Mouse (Mus musculus) left cerebral cortex, postnatal 4 days (tissue): ENCODE data around the gene Itgal. TPM values are rescaled to one million over a fixed set of nuclear protein-coding genes. Genes with fewer than 3 reads are reported as not detected.
"Not testable (repeated sequence)": the region's sequence is repeated elsewhere in the genome, so short reads cannot be mapped to it uniquely, and the experiment has no call there.

ENCODE experiments used
- DNase-seq: peaks from one replicate; pipeline ENCODE4 v3.0.0-alpha.2; 2022
- intact Hi-C: fragments of 180-260 bp; cut with DNase I; formaldehyde crosslinking; loops from one replicate; pipeline ENCODE4 v1.15.1; 2025
- total RNA-seq, 2 experiments: library from RNA; stranded (reverse); gene quantifications; 2 replicates each; pipeline ENCODE4 v1.2.3; 2021

Itgal gene
- total RNA-seq, 2 experiments from 2014 or later, result 1.2 to 1.6 TPM

DNA sequence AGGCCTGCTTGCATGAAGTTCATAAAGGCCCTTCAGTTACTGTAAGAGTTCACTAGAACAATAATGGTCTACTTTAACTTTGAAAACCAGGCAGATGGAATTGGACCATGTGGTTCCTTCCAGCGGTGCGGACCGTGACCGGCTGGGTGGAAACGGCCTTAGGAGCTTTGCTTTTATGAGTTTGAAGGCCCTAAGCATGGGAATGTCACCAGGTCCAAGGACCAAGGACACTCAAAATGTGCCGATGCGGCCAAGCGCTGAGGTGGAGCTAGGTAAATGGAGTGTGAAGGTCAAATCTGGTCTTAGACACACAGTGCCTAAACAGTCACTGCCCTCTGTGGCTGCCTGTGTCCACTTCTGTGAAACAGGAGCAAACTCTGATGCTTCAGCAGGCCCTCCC is 45.3 kb downstream of the Itgal start:
- DNase-seq, result no peak
- intact Hi-C loops, result no loop called here

GRCm38 (mm10) chr7:127341861-127342260 is 45.8 kb downstream of the Itgal start:
- intact Hi-C loops, DNase-seq: not testable (repeated sequence)

DNA sequence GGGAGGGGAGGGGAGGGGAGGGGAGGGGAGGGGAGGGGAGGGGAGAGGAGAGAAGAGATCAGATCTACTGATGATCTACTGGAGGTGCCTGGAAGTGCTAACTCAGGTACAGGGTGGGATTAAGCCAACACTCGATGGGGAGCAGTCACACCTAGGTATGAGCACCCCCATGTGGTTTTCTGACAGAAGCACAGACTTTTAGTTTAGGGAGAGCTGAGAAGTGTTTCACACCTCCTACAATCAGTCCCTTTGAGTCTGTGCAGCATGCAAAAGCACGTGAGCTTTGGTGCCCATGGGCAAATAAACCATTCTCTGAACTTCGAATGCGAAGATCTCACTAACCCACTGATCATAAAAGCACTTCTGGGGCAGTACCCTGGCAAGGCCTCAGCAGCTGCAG is 46.3 kb downstream of the Itgal start:
- DNase-seq, result no peak

DNA sequence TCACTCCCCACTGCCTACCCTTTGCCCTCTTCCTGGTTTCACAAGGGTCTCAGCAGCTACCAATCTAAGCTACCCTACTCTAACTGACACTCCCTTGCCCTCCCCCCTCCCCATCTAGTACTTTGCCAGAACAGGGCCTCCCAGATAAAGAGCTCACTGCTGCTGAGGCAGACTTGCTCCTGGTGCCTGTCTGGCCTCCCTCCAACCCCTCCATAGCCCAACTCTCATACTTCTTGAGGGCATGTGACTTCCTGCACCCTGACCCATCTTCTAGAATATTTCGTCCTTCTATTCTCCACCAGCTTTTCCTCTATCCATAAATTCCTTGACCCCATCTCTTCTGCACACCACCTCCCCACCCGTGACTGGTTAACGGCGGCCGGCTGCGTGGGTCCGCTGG is 46.8 kb downstream of the Itgal start:
- intact Hi-C loops, result no loop called here
- no peak for DNase-seq

More for the DNA sequence above, 46.3 kb downstream of the Itgal start:
- intact Hi-C loops, result no loop called here

DNA sequence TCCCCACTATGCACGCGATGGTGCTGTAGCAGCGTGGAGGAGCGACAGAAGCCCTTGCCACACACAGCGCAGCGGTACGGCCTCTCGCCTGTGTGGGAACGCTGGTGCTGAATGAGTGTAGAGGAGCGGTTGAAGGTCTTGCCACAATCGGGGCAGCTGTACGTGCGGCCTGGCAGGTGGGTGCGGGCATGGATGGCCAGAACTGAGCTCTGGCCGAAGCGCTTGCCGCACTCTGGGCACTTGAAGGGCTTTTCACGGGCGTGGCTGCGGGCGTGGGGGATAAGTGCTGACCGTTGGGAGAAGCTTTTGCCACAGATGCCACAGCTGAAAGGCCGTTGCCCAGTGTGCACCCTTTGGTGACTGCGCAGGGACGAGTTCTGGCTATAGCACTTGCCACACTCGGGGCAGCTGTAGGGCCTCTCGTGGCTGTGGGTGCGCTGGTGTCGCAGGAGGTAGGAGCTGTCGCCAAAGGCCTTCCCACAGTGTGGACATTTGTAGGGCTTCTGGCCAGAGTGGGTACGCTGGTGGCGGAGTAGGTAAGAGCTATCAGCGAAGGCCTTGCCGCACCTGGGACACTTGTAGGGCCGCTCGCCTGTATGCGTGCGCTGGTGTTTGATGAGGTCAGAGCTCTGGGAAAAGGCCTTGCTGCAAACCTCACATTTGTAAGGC is 47.4 kb downstream of the Itgal start:
- intact Hi-C loops, result no loop called here

DNA sequence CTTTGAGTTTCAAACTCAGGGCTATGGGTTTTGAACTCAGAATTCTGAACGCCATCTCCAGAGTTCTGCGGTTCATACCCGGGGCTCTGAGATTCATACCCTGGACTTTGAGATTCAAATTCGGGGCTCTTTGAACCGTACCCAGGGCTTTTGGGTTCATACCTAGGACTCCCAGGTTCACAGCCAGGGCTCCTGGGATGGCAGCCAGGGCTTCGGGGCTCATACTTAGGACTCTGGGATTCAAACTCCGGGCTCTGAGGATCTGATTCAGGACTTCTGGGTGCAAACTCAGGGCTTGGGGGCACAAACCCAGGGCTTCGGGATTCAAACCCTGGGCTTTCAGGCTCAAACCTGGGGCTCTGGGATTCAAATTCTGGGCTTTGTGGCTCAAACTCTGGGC is 48.3 kb downstream of the Itgal start:
- no peak for DNase-seq
- intact Hi-C loops, result no loop called here

More for the DNA sequence above, 47.4 kb downstream of the Itgal start:
- no peak for DNase-seq

DNA sequence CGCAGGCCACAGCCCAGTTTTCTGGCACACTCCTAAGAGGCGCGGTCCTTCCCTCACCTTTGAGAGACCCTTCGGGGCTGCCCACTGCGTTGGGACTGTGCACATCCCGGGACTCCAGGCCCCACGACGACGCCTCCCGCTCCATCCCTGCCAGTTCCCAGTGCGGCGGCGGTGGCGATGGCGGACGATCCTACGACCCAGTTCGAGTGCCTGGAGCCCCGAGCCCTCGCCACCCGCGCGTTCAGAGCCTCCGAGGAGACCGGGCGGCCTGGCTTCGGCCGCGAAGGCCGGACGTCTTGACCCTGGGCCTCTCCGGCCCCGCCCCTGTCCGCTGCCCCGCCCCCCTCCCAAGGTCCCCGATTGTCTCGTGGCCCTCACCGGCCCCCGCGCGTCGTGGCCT is 49.0 kb downstream of the Itgal start:
- DNase-seq, result no peak
- intact Hi-C loops, result no loop called here

- peak; percentile 96 for DNase-seq
- intact Hi-C loops, result no loop called here
These were observed 49.7 kb downstream of the Itgal start, which contains the start of gene Zfp768 for GRCm38 (mm10) chr7:127345512-127346325. Gene Zfp768, minus strand, starts transcription at chr7:127345589.

GRCm38 (mm10) chr7:127346676-127347075 is 50.6 kb downstream of the Itgal start:
- no peak for DNase-seq
- intact Hi-C loops, result no loop called here

- intact Hi-C loops, result no loop called here
These were observed 55.4 kb downstream of the Itgal start for GRCm38 (mm10) chr7:127351230-127352004.

DNA sequence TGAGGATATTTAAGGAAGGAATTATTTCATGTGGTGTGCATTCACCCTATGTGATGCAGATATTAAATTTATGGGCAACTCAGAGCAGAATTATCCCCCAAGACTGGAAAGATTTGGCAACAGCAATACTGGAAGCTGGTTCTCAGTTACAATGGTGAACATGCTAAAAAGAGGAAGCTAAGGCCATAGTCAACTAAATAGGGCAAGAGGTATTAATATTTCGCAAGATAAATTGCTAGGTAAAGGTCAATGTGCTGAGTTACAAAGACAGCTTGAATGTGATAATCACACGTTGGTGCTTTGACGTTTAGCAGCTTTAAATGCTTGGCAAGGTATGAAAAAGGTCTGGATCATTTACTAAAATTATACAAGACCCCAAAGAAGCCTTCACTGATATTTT is 59.7 kb downstream of the Itgal start:
- DNase-seq, result no peak
- intact Hi-C loops, result no loop called here

More at GRCm38 (mm10) chr7:127351230-127352004, 55.4 kb downstream of the Itgal start:
- no peak for DNase-seq

- no peak for DNase-seq
- intact Hi-C loops, result no loop called here
These were observed 61.8 kb downstream of the Itgal start for GRCm38 (mm10) chr7:127357871-127358270.

- intact Hi-C loops, result no loop called here
- no peak for DNase-seq
These were observed 62.4 kb downstream of the Itgal start for GRCm38 (mm10) chr7:127358472-127358871.

GRCm38 (mm10) chr7:127360265-127360664 is 64.2 kb downstream of the Itgal start:
- intact Hi-C loops, result loop anchor here (5.0 to 10.0 kb wide), 2 partner anchors 115 to 137 kb away; partner anchors contain the start of gene Fbrs
- no peak for DNase-seq

GRCm38 (mm10) chr7:127361449-127361848 is 65.4 kb downstream of the Itgal start:
- intact Hi-C loops, result loop anchor here (5.0 to 10.0 kb wide), 2 partner anchors 113 to 136 kb away; partner anchors contain the start of gene Fbrs
- no peak for DNase-seq

- intact Hi-C loops, result loop anchor here (5.0 to 10.0 kb wide), 2 partner anchors 112 to 135 kb away; partner anchors contain the start of gene Fbrs
- DNase-seq, result not testable (repeated sequence)
These were observed 66.4 kb downstream of the Itgal start for GRCm38 (mm10) chr7:127362418-127362817.

GRCm38 (mm10) chr7:127363475-127363921 is 67.4 kb downstream of the Itgal start:
- peak; percentile 49 for DNase-seq
- intact Hi-C loops, result loop anchor here (5.0 to 10.0 kb wide), 2 partner anchors 111 to 134 kb away; partner anchors contain the start of gene Fbrs

GRCm38 (mm10) chr7:127364166-127364565 is 68.1 kb downstream of the Itgal start:
- DNase-seq, result no peak
- intact Hi-C loops, result loop anchor here (5.0 to 10.0 kb wide), 2 partner anchors 111 to 133 kb away; partner anchors contain the start of gene Fbrs

- intact Hi-C loops, result loop anchor here (10.0 kb wide), 1 partner anchor 109 kb away; the partner anchor contains the start of gene Fbrs
- no peak for DNase-seq
These were observed 70.2 kb downstream of the Itgal start for GRCm38 (mm10) chr7:127366249-127366648.

DNA sequence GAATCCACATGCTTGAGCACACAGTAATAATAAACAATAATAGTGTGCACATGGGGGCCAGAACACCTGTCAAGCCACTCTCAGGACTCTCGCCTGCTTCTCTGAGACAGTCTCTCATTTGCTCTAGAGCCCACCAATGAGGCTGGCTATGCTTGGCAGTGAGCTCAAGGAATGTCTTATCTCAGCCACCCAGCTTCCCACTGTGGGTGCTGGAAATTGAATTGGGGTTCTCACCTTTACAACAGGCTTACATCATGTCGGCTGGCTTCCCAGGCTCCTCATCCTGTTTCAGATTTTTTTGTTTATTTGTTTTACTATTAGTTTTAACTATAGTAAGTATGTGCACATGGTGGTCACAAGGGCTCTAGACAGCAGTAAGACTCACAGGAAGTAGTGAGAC is 75.2 kb downstream of the Itgal start:
- no peak for DNase-seq
- intact Hi-C loops, result no loop called here
